Mouse (Mus musculus): ENCODE data around the gene Kcnma1. TPM values are rescaled to one million over a fixed set of nuclear protein-coding genes. Genes with fewer than 3 reads are reported as not detected.

Kcnma1 gene
- polyA plus RNA-seq, 1 experiment from 2014 or later = 1.1 TPM

DNA sequence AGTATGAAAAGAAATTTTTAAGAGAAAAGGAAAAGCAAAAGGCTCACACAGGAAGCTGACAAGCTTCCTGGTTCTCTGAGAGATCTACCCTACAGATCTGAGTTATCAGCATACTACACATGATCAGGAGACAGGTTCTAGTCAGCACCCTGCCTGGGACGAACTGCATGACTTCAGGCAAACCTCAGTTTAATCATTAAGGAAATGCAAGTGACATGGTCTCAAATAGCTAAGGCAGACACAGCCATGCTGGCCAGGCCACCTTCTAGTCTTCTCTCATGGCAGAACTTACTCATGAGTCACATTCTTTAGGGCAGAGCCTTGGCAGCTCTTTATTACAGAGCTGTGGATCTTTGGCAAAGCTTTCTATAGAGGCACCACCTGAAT lies 227.6 kb downstream of the Kcnma1 start:
- Histone ChIP-seq H3K4me2 (no peak overlapping the region), H3K27me3 (ENCODE audit: control insufficient read depth, insufficient read depth, low read length) (no peaks in the 10 kb centered on the region), H3K36me3 (ENCODE audit: control insufficient read depth, insufficient read depth, low read length) (no peaks in the 10 kb centered on the region), H3K4me1 (ENCODE audit: control insufficient read depth, insufficient read depth, low read length) (no peaks in the 10 kb centered on the region), H3K27ac (ENCODE audit: low read depth, low read length) (no peak overlapping the region), H3K4me3 (ENCODE audit: low read depth, low read length) (no peak overlapping the region), H3K9ac (ENCODE audit: low read length) (no peak overlapping the region), H3K9me3 (ENCODE audit: control insufficient read depth, low read length) (no peaks in the 10 kb centered on the region)
- WGBS = 81% methylated on average over 1 of the region's 1 CpGs
- no peak for DNase-seq (ENCODE audit: low spot score, missing footprints)
- no peak for ATAC-seq (ENCODE audit: low FRiP score)

GRCm38 (mm10) chr14:23785921-23786686 lies 228.2 kb downstream of the Kcnma1 start:
- no peak overlapping the region for H3K27ac ChIP-seq (ENCODE audit: low read depth, low read length)
- no peak overlapping the region for H3K4me2 ChIP-seq
- H3K36me3 ChIP-seq (ENCODE audit: control insufficient read depth, insufficient read depth, low read length) = no peaks in the 10 kb centered on the region
- no peak overlapping the region for H3K4me3 ChIP-seq (ENCODE audit: low read depth, low read length)
- no peaks in the 10 kb centered on the region for H3K4me1 ChIP-seq (ENCODE audit: control insufficient read depth, insufficient read depth, low read length)
- H3K9ac ChIP-seq (ENCODE audit: low read length) = no peak overlapping the region
- no peaks in the 10 kb centered on the region for H3K27me3 ChIP-seq (ENCODE audit: control insufficient read depth, insufficient read depth, low read length)
- ATAC-seq (ENCODE audit: low FRiP score) (no peak), DNase-seq (ENCODE audit: low spot score, missing footprints) (no peak)
- 76% methylated on average over 10 of the region's 10 CpGs for WGBS
- H3K9me3 ChIP-seq (ENCODE audit: control insufficient read depth, low read length) = no peaks in the 10 kb centered on the region

GRCm38 (mm10) chr14:23782845-23783609 lies 231.3 kb downstream of the Kcnma1 start:
- Histone ChIP-seq H3K27me3 (ENCODE audit: control insufficient read depth, insufficient read depth, low read length) (no peaks in the 10 kb centered on the region), H3K9me3 (ENCODE audit: control insufficient read depth, low read length) (no peaks in the 10 kb centered on the region), H3K27ac (ENCODE audit: low read depth, low read length) (no peak overlapping the region), H3K36me3 (ENCODE audit: control insufficient read depth, insufficient read depth, low read length) (no peaks in the 10 kb centered on the region), H3K4me1 (ENCODE audit: control insufficient read depth, insufficient read depth, low read length) (no peaks in the 10 kb centered on the region), H3K4me3 (ENCODE audit: low read depth, low read length) (no peak overlapping the region), H3K9ac (ENCODE audit: low read length) (no peak overlapping the region), H3K4me2 (no peak overlapping the region)
- 66% methylated on average over 8 of the region's 8 CpGs for WGBS
- DNase-seq (ENCODE audit: low spot score, missing footprints) (no peak), ATAC-seq (ENCODE audit: low FRiP score) (no peak)

GRCm38 (mm10) chr14:23774542-23774941 lies 239.7 kb downstream of the Kcnma1 start:
- H3K27me3 ChIP-seq (ENCODE audit: control insufficient read depth, insufficient read depth, low read length) = no peaks in the 10 kb centered on the region
- H3K36me3 ChIP-seq (ENCODE audit: control insufficient read depth, insufficient read depth, low read length) = no peaks in the 10 kb centered on the region
- H3K9me3 ChIP-seq (ENCODE audit: control insufficient read depth, low read length) = no peaks in the 10 kb centered on the region
- DNase-seq (ENCODE audit: low spot score, missing footprints) (no peak), ATAC-seq (ENCODE audit: low FRiP score) (no peak)
- H3K27ac ChIP-seq (ENCODE audit: low read depth, low read length) = no peak overlapping the region
- H3K4me2 ChIP-seq = no peak overlapping the region
- H3K4me1 ChIP-seq (ENCODE audit: control insufficient read depth, insufficient read depth, low read length) = no peaks in the 10 kb centered on the region
- H3K9ac ChIP-seq (ENCODE audit: low read length) = no peak overlapping the region
- H3K4me3 ChIP-seq (ENCODE audit: low read depth, low read length) = no peak overlapping the region
- WGBS = 91% methylated on average over 2 of the region's 2 CpGs

DNA sequence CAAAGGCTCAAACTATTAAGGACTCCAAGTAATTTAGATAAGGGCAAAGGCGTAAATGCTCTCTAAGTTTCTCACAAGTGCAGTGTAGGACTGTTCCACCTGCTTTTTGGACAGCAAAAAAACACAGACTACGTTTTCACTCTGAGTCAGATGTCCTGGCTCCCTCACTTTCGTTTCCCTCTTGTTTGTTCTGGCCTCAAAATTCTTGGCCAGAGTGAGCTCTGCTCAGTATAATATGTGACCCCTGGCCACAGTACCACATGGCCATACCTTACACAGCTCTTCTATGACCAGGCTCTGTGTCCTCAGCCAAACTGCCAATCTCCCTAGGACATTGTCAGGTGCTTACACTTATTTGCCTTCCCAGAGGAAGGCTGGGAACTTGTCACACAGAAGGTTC lies 241.6 kb downstream of the Kcnma1 start:
- Histone ChIP-seq H3K9ac (ENCODE audit: low read length) (no peak overlapping the region), H3K36me3 (ENCODE audit: control insufficient read depth, insufficient read depth, low read length) (no peaks in the 10 kb centered on the region), H3K9me3 (ENCODE audit: control insufficient read depth, low read length) (no peaks in the 10 kb centered on the region), H3K27ac (ENCODE audit: low read depth, low read length) (no peak overlapping the region), H3K27me3 (ENCODE audit: control insufficient read depth, insufficient read depth, low read length) (no peaks in the 10 kb centered on the region), H3K4me1 (ENCODE audit: control insufficient read depth, insufficient read depth, low read length) (no peaks in the 10 kb centered on the region), H3K4me3 (ENCODE audit: low read depth, low read length) (no peak overlapping the region), H3K4me2 (no peak overlapping the region)
- ATAC-seq (ENCODE audit: low FRiP score) = no peak
- WGBS = 77% methylated on average over 3 of the region's 3 CpGs
- no peak for DNase-seq (ENCODE audit: low spot score, missing footprints)

GRCm38 (mm10) chr14:23771794-23772193 lies 242.5 kb downstream of the Kcnma1 start:
- Histone ChIP-seq H3K9ac (ENCODE audit: low read length) (no peak overlapping the region), H3K4me3 (ENCODE audit: low read depth, low read length) (no peak overlapping the region), H3K27me3 (ENCODE audit: control insufficient read depth, insufficient read depth, low read length) (no peaks in the 10 kb centered on the region), H3K4me1 (ENCODE audit: control insufficient read depth, insufficient read depth, low read length) (no peaks in the 10 kb centered on the region), H3K36me3 (ENCODE audit: control insufficient read depth, insufficient read depth, low read length) (no peaks in the 10 kb centered on the region), H3K4me2 (no peak overlapping the region), H3K27ac (ENCODE audit: low read depth, low read length) (no peak overlapping the region), H3K9me3 (ENCODE audit: control insufficient read depth, low read length) (no peaks in the 10 kb centered on the region)
- ATAC-seq (ENCODE audit: low FRiP score) = no peak
- no peak for DNase-seq (ENCODE audit: low spot score, missing footprints)
- WGBS = 81% methylated on average over 1 of the region's 1 CpGs

- Histone ChIP-seq H3K4me2 (no peak overlapping the region), H3K36me3 (ENCODE audit: control insufficient read depth, insufficient read depth, low read length) (no peaks in the 10 kb centered on the region), H3K27me3 (ENCODE audit: control insufficient read depth, insufficient read depth, low read length) (no peaks in the 10 kb centered on the region), H3K4me1 (ENCODE audit: control insufficient read depth, insufficient read depth, low read length) (no peaks in the 10 kb centered on the region), H3K9me3 (ENCODE audit: control insufficient read depth, low read length) (no peaks in the 10 kb centered on the region), H3K27ac (ENCODE audit: low read depth, low read length) (no peak overlapping the region), H3K4me3 (ENCODE audit: low read depth, low read length) (no peak overlapping the region), H3K9ac (ENCODE audit: low read length) (no peak overlapping the region)
- ATAC-seq (ENCODE audit: low FRiP score) (no peak), DNase-seq (ENCODE audit: low spot score, missing footprints) (no peak)
- 79% methylated on average over 2 of the region's 2 CpGs for WGBS
These were observed 251.8 kb downstream of the Kcnma1 start for GRCm38 (mm10) chr14:23762471-23762870.

DNA sequence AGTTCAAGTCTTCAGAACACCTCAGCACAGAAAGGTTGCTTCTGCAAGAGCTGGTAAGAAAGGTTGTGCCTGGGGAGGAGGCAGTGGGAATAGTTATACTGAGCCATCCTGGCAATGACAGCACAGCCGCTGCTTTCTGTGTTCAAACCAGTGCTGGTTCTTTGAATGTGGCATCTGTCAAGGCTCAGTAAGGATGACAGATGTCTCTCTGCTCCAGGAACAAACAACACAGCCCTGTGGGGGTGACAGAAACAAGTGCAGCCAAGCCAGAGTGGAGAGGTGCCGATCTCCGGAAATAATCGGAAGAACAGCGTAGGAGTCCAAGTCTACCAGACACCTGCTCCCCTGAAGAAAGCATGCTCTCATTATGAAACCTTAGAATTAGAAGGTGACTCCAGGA lies 254.7 kb downstream of the Kcnma1 start:
- H3K4me2 ChIP-seq = no peak overlapping the region
- H3K9me3 ChIP-seq (ENCODE audit: control insufficient read depth, low read length) = no peaks in the 10 kb centered on the region
- no peak overlapping the region for H3K4me3 ChIP-seq (ENCODE audit: low read depth, low read length)
- no peak overlapping the region for H3K9ac ChIP-seq (ENCODE audit: low read length)
- ATAC-seq (ENCODE audit: low FRiP score) = no peak
- H3K27me3 ChIP-seq (ENCODE audit: control insufficient read depth, insufficient read depth, low read length) = no peaks in the 10 kb centered on the region
- H3K27ac ChIP-seq (ENCODE audit: low read depth, low read length) = no peak overlapping the region
- H3K36me3 ChIP-seq (ENCODE audit: control insufficient read depth, insufficient read depth, low read length) = no peaks in the 10 kb centered on the region
- no peaks in the 10 kb centered on the region for H3K4me1 ChIP-seq (ENCODE audit: control insufficient read depth, insufficient read depth, low read length)
- no peak for DNase-seq (ENCODE audit: low spot score, missing footprints)
- 92% methylated on average over 5 of the region's 5 CpGs for WGBS

- H3K9ac ChIP-seq (ENCODE audit: low read length) = no peak overlapping the region
- H3K9me3 ChIP-seq (ENCODE audit: control insufficient read depth, low read length) = no peaks in the 10 kb centered on the region
- H3K36me3 ChIP-seq (ENCODE audit: control insufficient read depth, insufficient read depth, low read length) = no peaks in the 10 kb centered on the region
- DNase-seq (ENCODE audit: low spot score, missing footprints) (no peak), ATAC-seq (ENCODE audit: low FRiP score) (no peak)
- no peak overlapping the region for H3K4me3 ChIP-seq (ENCODE audit: low read depth, low read length)
- H3K4me1 ChIP-seq (ENCODE audit: control insufficient read depth, insufficient read depth, low read length) = no peaks in the 10 kb centered on the region
- H3K27ac ChIP-seq (ENCODE audit: low read depth, low read length) = no peak overlapping the region
- no peaks in the 10 kb centered on the region for H3K27me3 ChIP-seq (ENCODE audit: control insufficient read depth, insufficient read depth, low read length)
- H3K4me2 ChIP-seq = no peak overlapping the region
- 73% methylated on average over 1 of the region's 1 CpGs for WGBS
These were observed 255.9 kb downstream of the Kcnma1 start for GRCm38 (mm10) chr14:23758421-23758820.

Data from midbrain, embryonic 11.5 days (tissue).